Mouse (Mus musculus): Measurements from ENCODE around the gene Lta. TPM values are rescaled to one million over a fixed set of nuclear protein-coding genes. Genes with fewer than 3 reads are reported as not detected.
A peak's percentile ranks its signal among the peaks of the same experiment; 100 is the strongest.

Lta gene
- polyA plus RNA-seq, 1 experiment from 2014 or later, result 0.14 TPM

DNA sequence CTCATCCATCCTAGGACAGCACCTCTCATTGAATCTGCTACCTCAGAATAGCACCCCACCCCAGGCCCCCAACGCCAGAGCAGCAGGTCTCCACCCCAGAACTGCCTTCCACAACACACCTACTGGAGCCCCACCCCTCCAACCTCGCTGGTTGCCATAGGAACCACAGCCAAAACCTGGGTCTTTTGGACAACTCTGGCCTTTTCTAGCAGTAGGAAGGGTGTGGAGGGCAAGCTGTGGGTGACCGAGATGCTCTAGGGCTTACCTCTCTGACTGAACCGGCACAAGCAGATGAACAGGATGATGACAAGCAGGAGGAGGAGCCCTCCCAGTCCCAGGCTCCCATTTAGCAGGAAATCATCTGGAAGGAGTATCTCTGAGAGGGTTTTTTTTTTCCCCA is 18.5 kb downstream of the Lta start:
- no peak for ATAC-seq
- no peaks in the 10 kb centered on the region for H3K27me3 ChIP-seq
- ChIA-PET POLR2A (no interaction called here), CTCF (interaction anchor here (1.0 kb wide), 1 partner anchor 42 kb away, joined by 3 read pairs; no protein-coding TSS in a partner anchor)
- DNase-seq (ENCODE audit: low read depth, low spot score), result no peak
- TF ChIP-seq CTCF (IDR thresholded peaks at IDR 0.05), result no peak
- in situ Hi-C loops (cut with MboI; ENCODE audit: low pct_unique_long_range_greater_than_20kb), result no loop called here

DNA sequence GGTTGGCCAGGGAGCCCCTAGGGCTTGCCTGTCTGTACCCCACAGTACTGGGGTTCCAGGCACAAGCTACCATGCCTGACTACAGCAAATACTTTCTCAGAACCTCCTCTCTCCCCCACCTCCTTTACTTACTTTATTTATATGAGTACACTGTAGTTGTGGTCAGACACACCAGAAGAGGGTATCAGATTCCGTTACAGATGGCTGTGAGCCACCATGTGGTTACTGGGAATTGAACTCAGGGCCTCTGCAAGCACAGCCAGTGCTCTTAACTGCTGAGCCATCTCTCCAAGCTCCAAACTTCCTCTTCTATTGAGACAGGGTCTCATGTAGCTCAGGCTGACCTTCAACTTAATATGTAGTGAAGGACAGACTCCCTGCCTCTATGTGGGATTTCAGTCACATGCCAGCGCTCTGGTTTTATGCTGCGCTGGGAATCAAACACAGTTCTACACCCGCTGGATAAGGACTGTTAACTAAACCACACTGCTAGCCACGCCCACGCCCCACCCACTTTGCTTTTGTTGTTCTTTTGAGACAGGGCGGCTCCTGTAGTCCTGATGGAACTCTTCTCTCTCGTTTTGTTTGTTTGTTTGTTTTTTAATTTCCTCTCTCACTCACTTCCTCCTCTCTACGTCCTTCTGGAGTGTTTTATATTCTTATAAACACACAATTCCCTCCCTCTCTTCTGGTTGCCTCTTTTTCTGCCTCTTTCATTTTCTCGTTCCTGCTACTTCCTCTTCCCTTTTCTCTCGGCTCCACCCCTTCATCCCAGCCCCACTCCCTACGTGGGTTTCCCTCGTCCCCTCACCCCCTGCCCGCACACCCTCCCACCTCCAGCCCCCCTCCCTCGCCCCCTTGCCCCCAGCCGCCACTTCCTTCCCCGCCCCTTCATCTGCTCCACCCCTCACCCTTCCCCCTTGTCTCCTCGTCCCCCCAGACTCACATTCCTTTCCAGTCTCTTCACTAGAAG is 19.2 kb downstream of the Lta start:
- no peak for ATAC-seq
- CTCF ChIA-PET, result interaction anchor here (1.2 to 3.9 kb wide), 3 partner anchors 9 to 19 kb away, joined by 3 to 13 read pairs (median 12); no protein-coding TSS in a partner anchor
- in situ Hi-C loops (cut with MboI; ENCODE audit: low pct_unique_long_range_greater_than_20kb), result no loop called here
- no peak for TF ChIP-seq CTCF (IDR thresholded peaks at IDR 0.05)
- POLR2A ChIA-PET, result no interaction called here
- no peak for DNase-seq (ENCODE audit: low read depth, low spot score)
- no peaks in the 10 kb centered on the region for H3K27me3 ChIP-seq

- no peak for ATAC-seq
- POLR2A ChIA-PET, result interaction anchor here (0.6 kb wide), 1 partner anchor 9 kb away, joined by 3 read pairs; no protein-coding TSS in a partner anchor
- CTCF ChIA-PET, result interaction anchor here (0.8 to 1.0 kb wide), 3 partner anchors 11 to 53 kb away, joined by 3 to 5 read pairs (median 4); no protein-coding TSS in a partner anchor
- no peaks in the 10 kb centered on the region for H3K27me3 ChIP-seq
- in situ Hi-C loops (cut with MboI; ENCODE audit: low pct_unique_long_range_greater_than_20kb), result no loop called here
- TF ChIP-seq CTCF (IDR thresholded peaks at IDR 0.05), result no peak
- DNase-seq (ENCODE audit: low read depth, low spot score), result no peak
Measured at GRCm38 (mm10) chr17:35180093-35180492, 25.1 kb downstream of the Lta start.

GRCm38 (mm10) chr17:35178528-35178927 is 26.6 kb downstream of the Lta start:
- ChIA-PET CTCF (interaction anchor here (0.6 to 2.0 kb wide), 11 partner anchors 10 to 194 kb away, joined by 3 to 24 read pairs (median 3); no protein-coding TSS in a partner anchor), POLR2A (no interaction called here)
- in situ Hi-C loops (cut with MboI; ENCODE audit: low pct_unique_long_range_greater_than_20kb), result no loop called here
- ATAC-seq (peak; percentile 82), DNase-seq (ENCODE audit: low read depth, low spot score) (peak; percentile 15)
- no peaks in the 10 kb centered on the region for H3K27me3 ChIP-seq
- TF ChIP-seq CTCF (IDR thresholded peaks at IDR 0.05), result peak; percentile 93

DNA sequence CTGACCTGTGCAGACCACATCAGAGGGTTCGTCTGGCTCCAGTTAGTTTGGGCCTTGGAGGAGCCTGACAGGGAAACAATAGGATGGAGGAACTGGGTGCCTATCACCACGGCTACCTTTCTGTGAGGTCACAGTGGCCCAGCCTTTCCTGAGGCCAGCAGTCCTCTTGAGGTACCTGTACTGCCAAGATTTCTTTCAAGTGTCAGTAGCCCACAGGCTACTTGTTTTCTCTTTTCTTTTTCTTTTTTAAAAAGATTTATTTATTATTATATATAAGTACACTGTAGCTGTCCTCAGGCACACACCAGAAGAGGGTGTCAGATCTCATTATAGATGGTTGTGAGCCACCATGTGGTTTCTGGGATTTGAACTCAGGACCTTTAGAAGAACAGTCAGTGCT is 29.2 kb downstream of the Lta start, which contains the start of gene Aif1:
TSS of gene Aif1 (minus strand) at position 101 of the 400 bp plus-strand sequence.
- CTCF ChIA-PET, result interaction anchor here (12.3 kb wide), 1 partner anchor 57 kb away, joined by 239 read pairs; the partner anchor contains the start of genes Atp6v1g2, Ddx39b and Nfkbil1
- POLR2A ChIA-PET, result interaction anchor here (0.6 kb wide), 1 partner anchor 16 kb away, joined by 4 read pairs; no protein-coding TSS in a partner anchor
- DNase-seq (ENCODE audit: low read depth, low spot score) (no peak), ATAC-seq (no peak)
- no peak for TF ChIP-seq CTCF (IDR thresholded peaks at IDR 0.05)
- H3K27me3 ChIP-seq, result no peaks in the 10 kb centered on the region
- in situ Hi-C loops (cut with MboI; ENCODE audit: low pct_unique_long_range_greater_than_20kb), result no loop called here

DNA sequence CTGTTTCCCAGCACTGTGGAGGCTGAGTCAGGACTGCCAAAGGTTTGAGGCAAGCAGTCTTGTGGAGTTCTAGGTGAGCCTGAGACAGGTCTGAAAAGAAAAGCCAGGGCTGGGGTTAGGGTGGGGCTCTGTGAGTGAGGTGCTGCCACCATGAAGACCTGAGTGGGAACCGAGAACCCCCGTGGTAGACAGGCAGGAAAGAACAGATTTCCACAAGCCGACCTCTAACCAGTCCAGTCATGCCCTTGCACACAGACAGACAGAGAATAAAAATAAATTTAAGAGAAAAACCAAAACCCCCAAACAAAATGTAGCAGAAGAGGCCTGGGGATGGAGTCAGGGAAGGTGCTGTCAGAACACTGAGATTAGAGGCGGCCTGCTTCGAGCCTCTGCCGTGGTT is 29.8 kb downstream of the Lta start:
- in situ Hi-C loops (cut with MboI; ENCODE audit: low pct_unique_long_range_greater_than_20kb), result no loop called here
- POLR2A ChIA-PET, result interaction anchor here (0.6 to 1.3 kb wide), 2 partner anchors 17 to 57 kb away, joined by 4 to 7 read pairs; no protein-coding TSS in a partner anchor
- H3K27me3 ChIP-seq, result no peaks in the 10 kb centered on the region
- ATAC-seq (no peak), DNase-seq (ENCODE audit: low read depth, low spot score) (no peak)
- no peak for TF ChIP-seq CTCF (IDR thresholded peaks at IDR 0.05)
- CTCF ChIA-PET, result interaction anchor here (1.0 to 12.3 kb wide), 2 partner anchors 14 to 57 kb away, joined by 3 to 239 read pairs; partner anchors contain the start of genes Atp6v1g2, Ddx39b and Nfkbil1

GRCm38 (mm10) chr17:35174201-35174977 is 30.8 kb downstream of the Lta start:
- in situ Hi-C loops (cut with MboI; ENCODE audit: low pct_unique_long_range_greater_than_20kb), result no loop called here

DNA sequence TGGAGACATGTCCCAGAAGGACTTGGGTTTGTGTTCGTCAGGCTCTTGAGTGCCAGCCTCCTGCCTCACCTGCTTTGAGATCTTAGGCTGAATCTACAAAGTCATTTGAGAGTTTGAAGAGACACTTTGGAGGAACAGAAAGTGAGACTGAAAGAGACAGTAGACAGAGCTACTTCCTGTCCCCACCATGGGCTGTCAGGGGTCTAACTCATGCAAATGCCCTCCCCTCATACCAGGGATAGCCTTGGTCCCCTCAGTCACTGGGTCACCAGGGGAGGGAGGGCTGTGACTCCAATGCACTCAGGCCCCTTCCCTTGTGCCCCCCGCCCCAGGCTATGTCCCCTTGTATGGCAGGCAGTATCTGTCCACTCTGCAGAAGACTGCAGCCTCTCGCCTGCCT is 31.8 kb downstream of the Lta start:
- H3K27me3 ChIP-seq, result no peaks in the 10 kb centered on the region
- ChIA-PET CTCF (interaction anchor here (12.3 kb wide), 1 partner anchor 59 kb away, joined by 239 read pairs; the partner anchor contains the start of genes Atp6v1g2, Ddx39b and Nfkbil1), POLR2A (no interaction called here)
- ATAC-seq, result no peak
- in situ Hi-C loops (cut with MboI; ENCODE audit: low pct_unique_long_range_greater_than_20kb), result no loop called here
- no peak for DNase-seq (ENCODE audit: low read depth, low spot score)
- no peak for TF ChIP-seq CTCF (IDR thresholded peaks at IDR 0.05)

More at GRCm38 (mm10) chr17:35174201-35174977, 30.8 kb downstream of the Lta start:
- ATAC-seq (no peak), DNase-seq (ENCODE audit: low read depth, low spot score) (no peak)
- no peaks in the 10 kb centered on the region for H3K27me3 ChIP-seq
- POLR2A ChIA-PET, result interaction anchor here (1.3 kb wide), 1 partner anchor 58 kb away, joined by 7 read pairs; no protein-coding TSS in a partner anchor
- TF ChIP-seq CTCF (IDR thresholded peaks at IDR 0.05), result no peak
- CTCF ChIA-PET, result interaction anchor here (1.0 to 12.3 kb wide), 2 partner anchors 15 to 58 kb away, joined by 3 to 239 read pairs; partner anchors contain the start of genes Atp6v1g2, Ddx39b and Nfkbil1

DNA sequence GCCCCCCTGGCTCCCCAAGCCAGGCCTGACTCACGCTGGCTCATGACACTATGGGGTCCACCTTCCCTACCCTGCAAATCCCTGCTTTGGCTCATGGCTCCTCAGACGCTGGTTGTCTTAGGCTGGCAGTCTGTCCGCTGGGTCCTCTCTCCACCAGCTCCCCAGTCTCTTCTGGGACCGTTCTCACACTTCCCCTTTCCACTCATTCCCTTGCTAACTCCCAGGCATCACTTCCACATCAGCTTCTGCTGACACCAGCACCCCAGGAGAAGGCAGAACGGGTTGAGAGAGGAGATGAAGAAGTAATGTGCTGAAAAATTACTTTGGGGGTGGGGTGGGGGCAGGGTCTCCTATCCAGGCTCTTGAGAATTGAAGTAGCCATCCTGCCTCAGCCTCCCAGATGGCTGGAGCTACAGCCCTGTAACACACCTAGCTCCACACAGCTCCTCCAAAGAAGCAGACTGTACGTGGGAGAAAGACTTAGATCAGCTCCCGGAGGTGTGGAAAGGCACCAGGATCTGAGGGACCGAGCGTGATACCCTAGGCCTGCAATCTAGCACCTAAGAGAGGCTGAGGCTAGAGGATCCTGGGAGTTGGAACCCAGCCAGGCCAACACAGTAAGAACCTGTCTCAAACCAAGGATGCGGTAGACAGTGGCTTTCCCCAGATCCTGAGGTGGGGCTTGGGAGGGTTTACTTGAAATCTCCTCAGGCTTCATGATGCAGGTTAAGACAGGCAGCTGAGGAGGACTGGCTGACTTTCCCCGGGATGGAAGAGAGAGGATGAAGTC is 32.5 kb downstream of the Lta start:
- in situ Hi-C loops (cut with MboI; ENCODE audit: low pct_unique_long_range_greater_than_20kb), result no loop called here
- no peaks in the 10 kb centered on the region for H3K27me3 ChIP-seq
- TF ChIP-seq CTCF (IDR thresholded peaks at IDR 0.05), result no peak
- no peak for DNase-seq (ENCODE audit: low read depth, low spot score)
- CTCF ChIA-PET, result interaction anchor here (12.3 kb wide), 1 partner anchor 60 kb away, joined by 239 read pairs; the partner anchor contains the start of genes Atp6v1g2, Ddx39b and Nfkbil1
- no peak for ATAC-seq
- POLR2A ChIA-PET, result no interaction called here
